Mouse (Mus musculus) limb, embryonic 14.5 days (tissue): ENCODE measurements around the gene Rad51ap2. TPM values are rescaled to one million over a fixed set of nuclear protein-coding genes. Genes with fewer than 3 reads are reported as not detected.

Experiments used
- ATAC-seq: fragments of 200-750 bp; cut with Nextera tagmentation; 2 replicates; pipeline ENCODE4 v1.8.0; 2017; ENCODE audit warnings: low read depth, moderate number of reproducible peaks, moderate TSS enrichment; ENCODE audit not compliant: low FRiP score
- DNase-seq: peaks from one replicate; pipeline ENCODE4 v3.0.0-alpha.2; 2015; ENCODE audit warnings: low spot score
- H3K27ac ChIP-seq: fragments of 300-500 bp; sonication (generic); replicated peaks from 2 replicates; pipeline ENCODE4 v1.5.1; 2014; ENCODE audit warnings: low read depth, mild to moderate bottlenecking, low read length, moderate library complexity, mixed read lengths
- H3K27me3 ChIP-seq: fragments of 300-500 bp; sonication (generic); 2 replicates; pipeline ENCODE4 v1.6.1; 2014; ENCODE audit warnings: low read length, mixed read lengths; ENCODE audit not compliant: control insufficient read depth, insufficient read depth
- H3K36me3 ChIP-seq: fragments of 300-500 bp; sonication (generic); 2 replicates; pipeline ENCODE4 v1.6.1; 2014; ENCODE audit warnings: mild to moderate bottlenecking, low read length, moderate library complexity, mixed read lengths; ENCODE audit not compliant: control insufficient read depth, insufficient read depth
- H3K4me1 ChIP-seq: fragments of 300-500 bp; sonication (generic); 2 replicates; pipeline ENCODE4 v1.6.1; 2014; ENCODE audit warnings: antibody characterized with exemption, low read length, mixed read lengths; ENCODE audit not compliant: control insufficient read depth, insufficient read depth
- H3K4me2 ChIP-seq: fragments of 300-500 bp; sonication (generic); replicated peaks from 2 replicates; pipeline ENCODE4 v1.6.1; 2014; ENCODE audit warnings: low read depth, mild to moderate bottlenecking, low read length, moderate library complexity; ENCODE audit not compliant: severe bottlenecking
- H3K4me3 ChIP-seq: fragments of 300-500 bp; sonication (generic); replicated peaks from 2 replicates; pipeline ENCODE4 v1.5.1; 2014; ENCODE audit warnings: low read length
- H3K9ac ChIP-seq: fragments of 300-500 bp; sonication (generic); 2 replicates; pipeline ENCODE4 v1.6.1; 2014; ENCODE audit warnings: mild to moderate bottlenecking, low read depth, low read length, moderate library complexity; ENCODE audit not compliant: severe bottlenecking
- H3K9me3 ChIP-seq: fragments of 300-500 bp; sonication (generic); 2 replicates; pipeline ENCODE4 v1.6.1; 2016; ENCODE audit warnings: low read length; ENCODE audit not compliant: control insufficient read depth
- POLR2A ChIP-seq: fragments of 200-500 bp; IDR thresholded peaks from 2 replicates; pipeline ENCODE4 v1.8.0; 2012; ENCODE audit warnings: inconsistent platforms, mild to moderate bottlenecking, moderate library complexity, borderline replicate concordance; ENCODE audit not compliant: insufficient read depth, insufficient read length; ENCODE audit errors: extremely low read depth
- WGBS: fragments of 180-500 bp; shearing (Covaris S2); extraction: QIAGEN DNeasy Blood & Tissue Kit; methylation state at CpG from one replicate; pipeline ENCODE4 v1.1.7; 2014; 5-methylcytosine and 5-hydroxymethylcytosine counted together
- polyA plus RNA-seq, 2 experiments: library from polyadenylated mRNA; depleted of rRNA in 1 of 2; stranded (reverse) in 1 of 2; unstranded in 1 of 2; fragments of >200 nt; fragmentation: Nextera tagmentation in 1 of 2; extraction: Ambion mirVana in 1 of 2; gene quantifications; 2 replicates each; pipeline versions ENCODE4 v1.2.1 to v1.2.3; 2012 to 2014

Gene Rad51ap2
- polyA plus RNA-seq (2012; rRNA removed), result 0.09 and 0.21 TPM in 2 replicates
- 0.39 and 0.57 TPM in 2 replicates for polyA plus RNA-seq (2014; fragmentation: Nextera tagmentation; extraction: Ambion mirVana)

DNA sequence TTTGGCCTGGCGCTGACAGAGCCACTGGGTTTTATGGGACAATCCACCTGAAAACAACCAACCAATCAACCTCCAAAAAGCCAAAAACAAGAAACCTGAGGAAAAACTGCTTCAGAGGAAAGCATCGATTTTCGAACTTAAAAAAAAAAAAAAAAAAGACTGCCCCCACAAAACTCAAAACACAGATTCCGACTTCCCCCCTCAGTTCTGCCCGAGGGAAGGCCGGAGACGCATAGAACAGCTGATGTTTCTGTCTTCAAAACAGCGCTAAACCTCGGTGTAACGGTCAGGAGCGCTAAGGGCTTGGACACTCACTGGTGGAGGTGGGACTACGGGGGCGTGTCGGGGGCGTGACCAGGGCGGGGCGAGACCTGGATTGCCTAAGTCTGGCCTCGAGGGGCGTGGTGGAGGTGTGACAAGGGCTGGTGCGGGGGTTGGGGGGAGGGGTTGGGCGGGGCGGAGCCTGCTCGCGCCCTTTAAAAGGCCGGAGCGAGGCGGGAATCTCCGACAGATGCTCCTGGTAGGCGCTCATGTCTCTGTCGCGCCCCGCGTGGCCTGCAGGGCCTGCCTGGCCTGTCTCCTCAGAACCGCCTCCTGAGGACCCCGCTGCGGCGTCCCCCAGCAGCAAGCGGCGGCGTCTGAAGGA, at the start of gene Rad51ap2:
Rad51ap2 (plus strand) TSS at position 531 of the 646 bp plus-strand sequence.
- H3K4me2 ChIP-seq, result peak within 1 kb of the TSS; percentile 92
- DNase-seq (peak; percentile 93), ATAC-seq (peak; percentile 99)
- no peaks in the 10 kb centered on the region for H3K9me3 ChIP-seq
- no peak within 1 kb of the TSS for H3K27ac ChIP-seq
- no peaks in the 10 kb centered on the region for H3K27me3 ChIP-seq
- H3K4me1 ChIP-seq, result no peaks in the 10 kb centered on the region
- 0 out of 2 replicates have a peak, but pooled peaks have one; percentile 39 for TF ChIP-seq POLR2A
- under 1% methylated on average over 37 of the region's 40 CpGs for WGBS
- H3K4me3 ChIP-seq, result peak within 1 kb of the TSS; percentile 55
- H3K36me3 ChIP-seq, result no peaks in the 10 kb centered on the region
- H3K9ac ChIP-seq, result peak within 1 kb of the TSS; percentile 60

DNA sequence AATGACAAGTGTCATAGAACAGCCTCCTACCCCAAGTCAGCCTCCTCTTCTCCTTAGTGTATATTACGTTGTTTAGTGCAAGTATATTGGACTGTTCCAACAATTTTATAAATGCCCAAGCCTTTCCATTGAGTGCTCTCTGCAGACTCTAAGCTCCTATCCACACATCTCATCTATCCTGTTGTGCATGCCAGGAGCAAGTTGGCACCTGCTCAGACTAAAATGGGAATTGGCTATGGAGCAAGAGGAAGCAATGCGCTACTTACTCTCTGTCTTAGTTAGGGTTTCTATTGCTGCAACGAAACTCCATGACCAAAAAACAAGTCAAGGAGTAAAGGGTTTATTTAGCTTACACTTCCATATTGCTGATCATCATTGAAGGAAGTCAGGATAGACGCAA, 48.2 kb upstream of the Rad51ap2 start:
- H3K27me3 ChIP-seq, result no peaks in the 10 kb centered on the region
- no peaks in the 10 kb centered on the region for H3K9me3 ChIP-seq
- DNase-seq, result no peak
- WGBS, result 94% methylated on average over 4 of the region's 4 CpGs
- H3K4me2 ChIP-seq, result no peak overlapping the region
- H3K36me3 ChIP-seq, result no peaks in the 10 kb centered on the region
- H3K27ac ChIP-seq, result no peak overlapping the region
- H3K4me3 ChIP-seq, result no peak overlapping the region
- no peak overlapping the region for H3K9ac ChIP-seq
- ATAC-seq, result no peak
- H3K4me1 ChIP-seq, result no peaks in the 10 kb centered on the region
- TF ChIP-seq POLR2A, result no peak

DNA sequence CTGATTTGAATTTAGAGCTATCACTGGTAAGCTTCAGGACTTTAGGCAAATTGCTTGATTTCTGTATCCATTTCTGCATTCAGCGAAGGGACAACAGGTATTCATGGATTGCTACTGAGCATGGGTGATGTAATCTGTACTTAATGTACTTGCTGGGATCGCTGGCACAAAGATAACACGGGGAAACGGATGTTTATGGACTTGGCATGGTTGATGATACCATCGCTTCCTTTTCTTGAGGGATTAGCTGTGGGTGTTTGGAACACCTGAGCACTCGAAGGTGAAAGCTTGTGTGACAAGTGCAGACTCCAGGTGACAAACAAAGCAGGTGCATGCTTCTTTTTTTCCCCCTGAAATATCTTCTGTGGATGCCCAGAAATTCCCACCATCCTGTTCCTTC, 37.8 kb upstream of the Rad51ap2 start:
- Histone ChIP-seq H3K9me3 (no peaks in the 10 kb centered on the region), H3K9ac (no peak overlapping the region), H3K36me3 (no peaks in the 10 kb centered on the region), H3K27ac (no peak overlapping the region), H3K4me3 (no peak overlapping the region), H3K4me2 (no peak overlapping the region), H3K27me3 (no peaks in the 10 kb centered on the region), H3K4me1 (no peaks in the 10 kb centered on the region)
- no peak for TF ChIP-seq POLR2A
- DNase-seq, result no peak
- no peak for ATAC-seq
- 84% methylated on average over 6 of the region's 6 CpGs for WGBS

DNA sequence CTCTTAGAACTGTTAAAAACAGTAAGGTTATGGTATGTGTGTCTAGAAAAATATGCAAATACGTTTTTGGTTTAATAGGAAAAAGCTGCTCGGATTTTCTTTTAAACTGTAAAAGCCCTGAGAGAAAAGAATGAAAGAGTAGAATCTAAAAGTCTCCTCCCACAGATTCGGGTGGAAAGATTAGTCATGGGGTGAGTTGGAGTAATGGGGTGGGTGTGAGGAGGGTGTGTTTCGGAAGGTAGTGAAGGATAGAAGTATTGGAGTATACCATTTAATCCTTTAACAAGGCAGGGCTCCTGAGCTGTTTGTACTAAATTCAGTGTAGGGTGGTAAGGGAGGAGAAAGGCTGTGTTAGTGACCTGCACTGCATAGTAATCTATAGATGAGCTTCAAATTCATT, 28.5 kb upstream of the Rad51ap2 start:
- no peaks in the 10 kb centered on the region for H3K9me3 ChIP-seq
- H3K27ac ChIP-seq, result no peak overlapping the region
- H3K36me3 ChIP-seq, result no peaks in the 10 kb centered on the region
- ATAC-seq (no peak), DNase-seq (no peak)
- H3K27me3 ChIP-seq, result no peaks in the 10 kb centered on the region
- WGBS, result 60% methylated on average over 4 of the region's 4 CpGs
- no peak overlapping the region for H3K4me2 ChIP-seq
- H3K4me1 ChIP-seq, result no peaks in the 10 kb centered on the region
- no peak overlapping the region for H3K9ac ChIP-seq
- no peak overlapping the region for H3K4me3 ChIP-seq
- no peak for TF ChIP-seq POLR2A

DNA sequence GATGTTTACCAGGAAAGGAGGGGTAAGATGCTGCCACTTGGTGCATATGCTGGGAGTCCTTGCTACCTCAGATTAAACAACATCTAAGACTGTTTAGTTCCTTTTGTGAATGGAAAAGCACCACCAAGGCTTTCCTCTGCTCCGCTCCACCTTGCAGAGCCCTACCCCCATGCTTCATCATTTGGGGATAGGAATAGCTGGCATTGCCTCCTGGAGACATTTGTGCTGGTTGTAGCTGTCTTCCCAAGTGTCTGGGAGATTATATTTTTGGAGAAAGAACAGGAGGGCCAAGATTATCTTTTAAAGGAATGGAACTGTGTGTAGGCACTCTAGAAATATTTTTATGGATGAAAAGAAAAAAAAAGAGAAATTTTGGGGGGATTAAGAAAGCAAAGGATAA, 22.8 kb upstream of the Rad51ap2 start:
- no peak for ATAC-seq
- H3K27ac ChIP-seq, result no peak overlapping the region

More for the DNA sequence above, 22.8 kb upstream of the Rad51ap2 start:
- Histone ChIP-seq H3K4me3 (no peak overlapping the region), H3K9ac (no peak overlapping the region), H3K4me1 (peaks cover 9% of the 10 kb centered on the region), H3K27me3 (0 out of 2 replicates have a peak, but pooled peaks cover 21% of the 10 kb centered on the region), H3K9me3 (no peaks in the 10 kb centered on the region), H3K4me2 (no peak overlapping the region), H3K36me3 (no peaks in the 10 kb centered on the region)
- no peak for TF ChIP-seq POLR2A
- no peak for DNase-seq
- 93% methylated on average over 1 of the region's 1 CpGs for WGBS
